11 mouse cellular contexts compared by ENCODE assay signal in the genomic region with DNA sequence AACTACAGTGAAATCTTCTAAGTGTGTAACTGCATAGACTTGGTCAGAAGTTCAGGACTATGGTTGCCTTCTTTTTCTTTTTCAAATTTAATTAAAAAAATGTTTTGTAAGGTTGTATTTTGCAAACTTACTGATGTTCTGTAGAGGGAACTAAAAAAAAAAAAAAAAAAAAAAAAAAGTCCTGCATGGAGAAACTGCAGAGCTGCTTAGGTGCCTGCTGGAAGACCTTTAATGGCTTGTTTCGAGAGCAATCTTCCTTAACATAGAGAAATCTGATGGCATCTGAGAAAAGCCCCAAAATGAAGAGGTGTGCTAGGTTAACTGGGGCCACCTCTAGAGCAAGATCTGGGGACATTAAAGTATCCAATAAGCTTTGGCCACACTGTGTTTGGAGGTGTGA. TPM values are rescaled to one million over a fixed set of nuclear protein-coding genes. Genes with fewer than 3 reads are reported as not detected.
A peak's percentile ranks its signal among the peaks of the same experiment; 100 is the strongest.
DNase-seq lines count a peak whose midpoint lies in the region; ATAC-seq and TF ChIP-seq lines count a peak whose summit lies in the region.
"Had no signal": no experiment of that assay in that cellular context is flagged by ENCODE, and none has a peak within 500 bp of the region (broad histone marks: within the 10 kb centered on the region; RNA-seq: fewer than 3 reads in every experiment).

No protein-coding gene starts in this region.

- no peak for DNase-seq in left cerebral cortex, adult 2 months (ENCODE audit: extremely low spot score in 1 of 2, low spot score in 2 of 2)
- no peak for DNase-seq in left cerebral cortex, adult 18-20 months (ENCODE audit: low spot score in 2 of 2)
- no peak for DNase-seq in limb, embryonic 10.5 days (ENCODE audit: low spot score)
- DNase-seq in gastrocnemius, postnatal 14 days: no peak
- DNase-seq in right cerebral cortex, postnatal 25 days: no peak
- no peak for DNase-seq in right cerebral cortex, postnatal 36 days (ENCODE audit: low spot score in 2 of 2)
- DNase-seq: cerebellum, adult 8-10 months; kidney, postnatal 25 days; thymus, postnatal 14 days had no signal

- peak overlapping the region; percentile 70 for H3K4me3 ChIP-seq in left cerebral cortex, adult 2 months
- H3K4me3 ChIP-seq in forebrain, embryonic 13.5 days: peak overlapping the region; percentile 52
- peak overlapping the region; percentile 58 for H3K4me3 ChIP-seq in limb, embryonic 10.5 days
- peak overlapping the region; percentile 47 for H3K4me3 ChIP-seq in neural tube, embryonic 12.5 days

- intact Hi-C loops in left cerebral cortex, adult 2 months (cut with DNase I): loop anchor here (10.0 kb wide), 1 partner anchor 85 kb away; no protein-coding TSS in a partner anchor
- intact Hi-C loops in gastrocnemius, postnatal 14 days (cut with DNase I; ENCODE audit: low total_unique reads): no loop called here

- H3K9ac ChIP-seq in forebrain, embryonic 13.5 days: peak overlapping the region; percentile 63
- no peak overlapping the region for H3K9ac ChIP-seq in neural tube, embryonic 12.5 days

- no peak for TF ChIP-seq CTCF in left cerebral cortex, adult 2 months (IDR thresholded peaks at IDR 0.05)

- H3K4me2 ChIP-seq in forebrain, embryonic 13.5 days: peak overlapping the region; percentile 69
- peak overlapping the region; percentile 63 for H3K4me2 ChIP-seq in neural tube, embryonic 12.5 days (replicated peaks)

- peaks cover 48% of the 10 kb centered on the region for H3K4me1 ChIP-seq in forebrain, embryonic 13.5 days
- peaks cover 32% of the 10 kb centered on the region for H3K4me1 ChIP-seq in limb, embryonic 10.5 days
- peaks cover 16% of the 10 kb centered on the region for H3K4me1 ChIP-seq in neural tube, embryonic 12.5 days

- no peak for ATAC-seq in forebrain, embryonic 13.5 days
- no peak for ATAC-seq in neural tube, embryonic 12.5 days (ENCODE audit: low FRiP score, low read depth)

- peaks cover 5% of the 10 kb centered on the region; the same call in 1 of the 2 replicates for H3K27me3 ChIP-seq in forebrain, embryonic 13.5 days
- no peaks in the 10 kb centered on the region for H3K27me3 ChIP-seq in limb, embryonic 10.5 days (ENCODE audit: low read depth, poor library complexity, severe bottlenecking)
- 0 out of 2 replicates have a peak, but pooled peaks cover 4% of the 10 kb centered on the region for H3K27me3 ChIP-seq in neural tube, embryonic 12.5 days (replicated peaks)

- no peaks in the 10 kb centered on the region for H3K36me3 ChIP-seq in forebrain, embryonic 13.5 days (ENCODE audit: poor library complexity, severe bottlenecking)
- 0 out of 2 replicates have a peak, but pooled peaks cover 5% of the 10 kb centered on the region for H3K36me3 ChIP-seq in limb, embryonic 10.5 days
- H3K36me3 ChIP-seq in neural tube, embryonic 12.5 days: no peaks in the 10 kb centered on the region

- WGBS in forebrain, embryonic 13.5 days: 52% methylated on average over 1 of the region's 1 CpGs
- 39% methylated on average over 1 of the region's 1 CpGs for WGBS in limb, embryonic 10.5 days
- 31% methylated on average over 1 of the region's 1 CpGs for WGBS in neural tube, embryonic 12.5 days

- H3K27ac ChIP-seq in left cerebral cortex, adult 2 months: no peak overlapping the region
- no peak overlapping the region for H3K27ac ChIP-seq in forebrain, embryonic 13.5 days
- H3K27ac ChIP-seq in limb, embryonic 10.5 days: no peak overlapping the region
- no peak overlapping the region for H3K27ac ChIP-seq in neural tube, embryonic 12.5 days

- H3K9me3 ChIP-seq in forebrain, embryonic 13.5 days (replicated peaks): no peaks in the 10 kb centered on the region
- H3K9me3 ChIP-seq in limb, embryonic 10.5 days (replicated peaks): no peaks in the 10 kb centered on the region
- no peaks in the 10 kb centered on the region for H3K9me3 ChIP-seq in neural tube, embryonic 12.5 days

RNA-seq across cellular contexts. Expression of a gene that starts 1.4 kb away (rescaled TPM):
- 10 to 100 TPM; 23.1 to 25.4 TPM for total RNA-seq in left cerebral cortex, adult 2 months (2021)
- total RNA-seq in left cerebral cortex, adult 18-20 months (2021): 10 to 100 TPM; 22.0 to 23.2 TPM
- 39.9 and 44.7 TPM in 2 replicates for polyA plus RNA-seq in forebrain, embryonic 13.5 days (2015; fragmentation: Nextera tagmentation; extraction: Ambion mirVana)
- 46.6 and 49.1 TPM in 2 replicates for polyA plus RNA-seq in limb, embryonic 10.5 days (2016; fragmentation: Nextera tagmentation; extraction: Ambion mirVana)
- polyA plus RNA-seq in neural tube, embryonic 12.5 days (2016; fragmentation: Nextera tagmentation; extraction: Ambion mirVana): 25.7 and 25.9 TPM in 2 replicates
- total RNA-seq in gastrocnemius, postnatal 14 days (2021): 10 to 100 TPM; 24.0 to 30.4 TPM
